Mouse (Mus musculus): ENCODE data around the gene Cd163l1.

Gene Cd163l1

GRCm38 (mm10) chr7:140224209-140224608 is 6.1 kb downstream of the Cd163l1 start:
- DNase-seq = no peak

- no peak for DNase-seq
These were observed 10.4 kb downstream of the Cd163l1 start for GRCm38 (mm10) chr7:140228476-140228875.

DNA sequence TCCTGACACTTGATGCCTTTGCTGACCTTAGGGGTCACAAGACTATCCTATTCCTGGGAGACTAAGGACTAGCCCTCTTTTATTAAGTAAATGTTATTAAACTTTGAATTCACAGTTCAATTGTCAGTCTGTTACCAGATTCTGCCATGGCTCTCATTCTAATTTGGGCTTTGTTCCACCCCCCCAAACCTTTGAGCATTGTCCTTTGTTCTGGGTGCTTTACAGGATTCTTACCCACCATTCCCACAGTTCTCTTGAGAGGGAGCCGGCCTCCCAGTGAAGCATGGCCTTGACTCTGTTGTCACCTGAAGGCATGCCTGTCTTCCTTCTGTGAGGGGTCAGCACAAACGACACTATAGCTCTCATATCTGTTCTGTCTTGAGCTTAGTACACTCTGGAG is 13.0 kb downstream of the Cd163l1 start:
- DNase-seq = no peak

DNA sequence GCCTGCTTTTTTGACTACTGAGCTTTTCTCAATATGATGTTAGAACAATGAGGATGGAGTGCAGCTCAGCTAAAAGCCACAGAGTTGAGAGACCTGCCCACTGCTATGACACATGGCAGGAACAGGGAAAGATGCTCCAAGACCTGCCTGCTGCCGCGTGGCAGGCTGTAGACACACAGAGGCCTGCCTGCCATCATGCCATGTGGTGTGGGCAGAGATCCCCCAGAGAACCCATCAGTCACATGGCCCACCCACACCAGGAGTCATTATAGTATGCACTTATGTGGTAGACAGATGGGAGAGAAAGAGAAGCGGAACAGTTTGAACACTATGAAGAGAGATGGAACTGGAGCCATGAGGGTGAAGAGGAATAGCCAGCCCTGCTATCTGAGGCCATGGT is 15.6 kb downstream of the Cd163l1 start:
- DNase-seq = no peak

DNA sequence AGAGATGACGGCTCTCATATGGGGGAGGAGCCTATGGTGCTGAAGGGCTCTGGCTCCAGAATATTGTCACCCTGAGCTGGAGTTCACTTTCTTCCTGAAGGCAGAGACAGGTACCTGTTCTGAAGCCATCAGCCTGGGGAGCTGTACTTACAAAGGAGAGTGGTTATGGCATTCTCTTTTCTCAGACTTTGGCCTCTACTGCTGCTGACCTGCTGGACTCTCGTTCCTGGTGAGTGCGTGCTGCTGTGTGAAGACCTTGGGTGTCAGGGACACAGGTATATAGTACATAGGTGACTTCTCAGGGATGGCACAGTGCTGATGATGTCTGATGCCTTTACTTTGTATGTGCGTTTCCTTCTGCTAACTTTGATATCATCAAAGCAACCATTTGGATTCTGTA is 29.1 kb downstream of the Cd163l1 start, which contains the start of gene 5830411N06Rik:
Gene 5830411N06Rik, plus strand, starts transcription at position 69 of the 400 bp plus-strand sequence.
- no peak for DNase-seq

DNA sequence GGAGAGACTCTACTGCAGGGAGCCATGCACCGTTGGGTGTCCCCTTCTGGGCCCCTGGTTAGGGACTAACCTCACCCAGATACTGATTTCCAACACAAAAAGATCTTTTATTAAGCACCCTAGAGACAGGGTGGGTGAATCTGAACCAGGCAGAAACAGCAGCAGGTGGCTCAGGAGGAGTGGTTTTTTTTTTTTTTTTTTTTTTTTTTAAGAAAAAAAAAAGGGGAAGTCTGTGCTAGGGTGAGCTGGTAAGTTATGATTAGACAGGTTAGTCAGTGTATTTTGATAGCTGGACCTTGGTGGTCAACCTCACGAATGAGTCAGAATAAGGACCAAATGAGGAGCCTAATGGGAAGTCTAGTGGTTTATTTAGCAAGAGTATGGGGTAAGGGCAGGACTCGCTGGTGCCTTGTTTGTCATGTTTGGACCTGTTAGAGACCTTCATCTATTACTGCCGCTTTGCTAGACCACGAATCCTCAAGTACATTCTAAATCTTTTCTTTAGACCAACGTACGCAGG is 35.8 kb downstream of the Cd163l1 start:
- no peak for DNase-seq
